Mouse (Mus musculus): ENCODE results near the gene Nrxn2. TPM values are rescaled to one million over a fixed set of nuclear protein-coding genes. Genes with fewer than 3 reads are reported as not detected.

Nrxn2 gene
- polyA plus RNA-seq, 1 experiment from 2014 or later: 1.1 TPM

- DNase-seq (ENCODE audit: low spot score): no peak
- no peak overlapping the region for H3K27ac ChIP-seq
- H3K27me3 ChIP-seq (ENCODE audit: insufficient read depth, poor library complexity, severe bottlenecking): peaks cover 67% of the 10 kb centered on the region
- WGBS: 70% methylated on average over 6 of the region's 6 CpGs
- no peak overlapping the region for H3K4me3 ChIP-seq
- no peaks in the 10 kb centered on the region for H3K9me3 ChIP-seq
- no peaks in the 10 kb centered on the region for H3K36me3 ChIP-seq
- H3K4me1 ChIP-seq: no peaks in the 10 kb centered on the region; the same call in 1 of the 2 replicates
Observed at GRCm38 (mm10) chr19:6540191-6540590, 121.7 kb downstream of the Nrxn2 start.

GRCm38 (mm10) chr19:6541521-6541920 is 123.0 kb downstream of the Nrxn2 start:
- Histone ChIP-seq H3K36me3 (no peaks in the 10 kb centered on the region), H3K27me3 (ENCODE audit: insufficient read depth, poor library complexity, severe bottlenecking) (peaks cover 60% of the 10 kb centered on the region; the same call in 1 of the 2 replicates), H3K4me3 (no peak overlapping the region), H3K9me3 (no peaks in the 10 kb centered on the region), H3K27ac (no peak overlapping the region), H3K4me1 (no peaks in the 10 kb centered on the region; the same call in 1 of the 2 replicates)
- no peak for DNase-seq (ENCODE audit: low spot score)
- WGBS: 85% methylated on average over 7 of the region's 7 CpGs

GRCm38 (mm10) chr19:6542367-6543034 is 124.0 kb downstream of the Nrxn2 start, which contains the start of gene Slc22a12:
Slc22a12 (minus strand) TSS chr19:6543032.
- no peaks in the 10 kb centered on the region for H3K9me3 ChIP-seq
- no peak within 1 kb of the TSS for H3K4me3 ChIP-seq
- 82% methylated on average over 16 of the region's 16 CpGs for WGBS
- no peak within 1 kb of the TSS for H3K27ac ChIP-seq
- no peak for DNase-seq (ENCODE audit: low spot score)
- peaks cover 50% of the 10 kb centered on the region; the same call in 1 of the 2 replicates for H3K27me3 ChIP-seq (ENCODE audit: insufficient read depth, poor library complexity, severe bottlenecking)
- H3K36me3 ChIP-seq: no peaks in the 10 kb centered on the region
- H3K4me1 ChIP-seq: no peaks in the 10 kb centered on the region; the same call in 1 of the 2 replicates

- no peak for DNase-seq (ENCODE audit: low spot score)
- Histone ChIP-seq H3K27me3 (ENCODE audit: insufficient read depth, poor library complexity, severe bottlenecking) (peaks cover 52% of the 10 kb centered on the region), H3K4me1 (no peaks in the 10 kb centered on the region; the same call in 1 of the 2 replicates), H3K27ac (no peak overlapping the region), H3K4me3 (no peak overlapping the region), H3K9me3 (no peaks in the 10 kb centered on the region), H3K36me3 (no peaks in the 10 kb centered on the region)
- 84% methylated on average over 6 of the region's 6 CpGs for WGBS
Observed at GRCm38 (mm10) chr19:6543035-6543383, 124.5 kb downstream of the Nrxn2 start.

GRCm38 (mm10) chr19:6543518-6543917 is 125.0 kb downstream of the Nrxn2 start:
- Histone ChIP-seq H3K36me3 (no peaks in the 10 kb centered on the region), H3K4me1 (peaks cover 5% of the 10 kb centered on the region; the same call in 1 of the 2 replicates), H3K4me3 (no peak overlapping the region), H3K27ac (no peak overlapping the region), H3K27me3 (ENCODE audit: insufficient read depth, poor library complexity, severe bottlenecking) (peaks cover 52% of the 10 kb centered on the region), H3K9me3 (no peaks in the 10 kb centered on the region)
- no peak for DNase-seq (ENCODE audit: low spot score)
- 56% methylated on average over 7 of the region's 7 CpGs for WGBS

- DNase-seq (ENCODE audit: low spot score): no peak
- no peaks in the 10 kb centered on the region for H3K9me3 ChIP-seq
- no peak overlapping the region for H3K4me3 ChIP-seq
- no peak overlapping the region for H3K27ac ChIP-seq
- peaks cover 40% of the 10 kb centered on the region for H3K27me3 ChIP-seq (ENCODE audit: insufficient read depth, poor library complexity, severe bottlenecking)
- peaks cover 6% of the 10 kb centered on the region; the same call in 1 of the 2 replicates for H3K4me1 ChIP-seq
- WGBS: 78% methylated on average over 13 of the region's 13 CpGs
- H3K36me3 ChIP-seq: no peaks in the 10 kb centered on the region
Observed at GRCm38 (mm10) chr19:6544712-6545111, 126.2 kb downstream of the Nrxn2 start.

- Histone ChIP-seq H3K36me3 (no peaks in the 10 kb centered on the region), H3K27me3 (ENCODE audit: insufficient read depth, poor library complexity, severe bottlenecking) (peaks cover 32% of the 10 kb centered on the region), H3K4me1 (peaks cover 6% of the 10 kb centered on the region; the same call in 1 of the 2 replicates), H3K4me3 (no peak overlapping the region), H3K27ac (no peak overlapping the region), H3K9me3 (no peaks in the 10 kb centered on the region)
- DNase-seq (ENCODE audit: low spot score): no peak
- whole genome bisulfite sequencing: 81% methylated on average over 5 of the region's 5 CpGs
Observed at GRCm38 (mm10) chr19:6545481-6545880, 127.0 kb downstream of the Nrxn2 start.

- no peaks in the 10 kb centered on the region for H3K36me3 ChIP-seq
- no peak overlapping the region for H3K4me3 ChIP-seq
- DNase-seq (ENCODE audit: low spot score): no peak
- H3K9me3 ChIP-seq: no peaks in the 10 kb centered on the region
- peaks cover 28% of the 10 kb centered on the region for H3K27me3 ChIP-seq (ENCODE audit: insufficient read depth, poor library complexity, severe bottlenecking)
- H3K4me1 ChIP-seq: peaks cover 6% of the 10 kb centered on the region; the same call in 1 of the 2 replicates
- H3K27ac ChIP-seq: no peak overlapping the region
- 76% methylated on average over 1 of the region's 1 CpGs for WGBS
Observed at GRCm38 (mm10) chr19:6546096-6546495, 127.6 kb downstream of the Nrxn2 start.

- no peaks in the 10 kb centered on the region for H3K36me3 ChIP-seq
- no peak overlapping the region for H3K27ac ChIP-seq
- H3K27me3 ChIP-seq (ENCODE audit: insufficient read depth, poor library complexity, severe bottlenecking): peaks cover 16% of the 10 kb centered on the region
- no peak for DNase-seq (ENCODE audit: low spot score)
- WGBS: 75% methylated on average over 5 of the region's 5 CpGs
- H3K4me1 ChIP-seq: 0 out of 2 replicates have a peak, but pooled peaks cover 6% of the 10 kb centered on the region
- no peak overlapping the region for H3K4me3 ChIP-seq
- H3K9me3 ChIP-seq: no peaks in the 10 kb centered on the region
Observed at GRCm38 (mm10) chr19:6547801-6548200, 129.3 kb downstream of the Nrxn2 start.

GRCm38 (mm10) chr19:6548431-6549410 is 130.2 kb downstream of the Nrxn2 start:
- no peak overlapping the region for H3K27ac ChIP-seq
- no peaks in the 10 kb centered on the region for H3K9me3 ChIP-seq
- H3K36me3 ChIP-seq: no peaks in the 10 kb centered on the region
- 0 out of 2 replicates have a peak, but pooled peaks cover 7% of the 10 kb centered on the region for H3K4me1 ChIP-seq
- DNase-seq (ENCODE audit: low spot score): no peak
- H3K4me3 ChIP-seq: no peak overlapping the region
- WGBS: 68% methylated on average over 16 of the region's 16 CpGs
- peaks cover 16% of the 10 kb centered on the region for H3K27me3 ChIP-seq (ENCODE audit: insufficient read depth, poor library complexity, severe bottlenecking)

GRCm38 (mm10) chr19:6549566-6549965 is 131.0 kb downstream of the Nrxn2 start:
- no peak for DNase-seq (ENCODE audit: low spot score)
- 77% methylated on average over 11 of the region's 11 CpGs for WGBS

GRCm38 (mm10) chr19:6551215-6551614 is 132.7 kb downstream of the Nrxn2 start:
- Histone ChIP-seq H3K4me1 (0 out of 2 replicates have a peak, but pooled peaks cover 15% of the 10 kb centered on the region), H3K27ac (no peak overlapping the region), H3K36me3 (no peaks in the 10 kb centered on the region), H3K9me3 (no peaks in the 10 kb centered on the region), H3K4me3 (no peak overlapping the region), H3K27me3 (ENCODE audit: insufficient read depth, poor library complexity, severe bottlenecking) (peaks cover 9% of the 10 kb centered on the region)
- DNase-seq (ENCODE audit: low spot score): no peak
- WGBS: 62% methylated on average over 4 of the region's 4 CpGs

More at GRCm38 (mm10) chr19:6549566-6549965, 131.0 kb downstream of the Nrxn2 start:
- Histone ChIP-seq H3K4me1 (0 out of 2 replicates have a peak, but pooled peaks cover 15% of the 10 kb centered on the region), H3K27me3 (ENCODE audit: insufficient read depth, poor library complexity, severe bottlenecking) (peaks cover 16% of the 10 kb centered on the region), H3K9me3 (no peaks in the 10 kb centered on the region), H3K4me3 (no peak overlapping the region), H3K36me3 (no peaks in the 10 kb centered on the region), H3K27ac (no peak overlapping the region)

All from heart, embryonic 10.5 days (tissue).